Mouse (Mus musculus) liver, embryonic 11.5 days (tissue): ENCODE data around the gene Atad5. TPM values are rescaled to one million over a fixed set of nuclear protein-coding genes. Genes with fewer than 3 reads are reported as not detected.

Experiments
- ATAC-seq: fragments of 200-750 bp; cut with Nextera tagmentation; replicated peaks from 2 replicates; pipeline ENCODE4 v1.8.0; 2017; ENCODE audit warnings: moderate number of reproducible peaks, mild to moderate bottlenecking, moderate TSS enrichment, moderate library complexity; ENCODE audit not compliant: low FRiP score
- DNase-seq: peaks from one replicate; pipeline ENCODE4 v3.0.0-alpha.2; 2017; ENCODE audit warnings: low spot score
- H3K27ac ChIP-seq: fragments of 300-500 bp; sonication (generic); 2 replicates; pipeline ENCODE4 v1.5.1; 2014; ENCODE audit warnings: mild to moderate bottlenecking, low read depth, low read length, control low read depth
- H3K27me3 ChIP-seq: fragments of 300-500 bp; sonication (generic); replicated peaks from 2 replicates; pipeline ENCODE4 v1.6.1; 2014; ENCODE audit warnings: low read length, mixed read lengths; ENCODE audit not compliant: control insufficient read depth, insufficient read depth
- H3K36me3 ChIP-seq: fragments of 300-500 bp; sonication (generic); 2 replicates; pipeline ENCODE4 v1.6.1; 2014; ENCODE audit warnings: mild to moderate bottlenecking, low read length, moderate library complexity, mixed read lengths; ENCODE audit not compliant: control insufficient read depth, insufficient read depth
- H3K4me1 ChIP-seq: fragments of 300-500 bp; sonication (generic); replicated peaks from 2 replicates; pipeline ENCODE4 v1.6.1; 2014; ENCODE audit warnings: low read length, mixed read lengths; ENCODE audit not compliant: control insufficient read depth, insufficient read depth
- H3K4me2 ChIP-seq: fragments of 300-500 bp; sonication (generic); 2 replicates; pipeline ENCODE4 v1.6.1; 2014; ENCODE audit warnings: mild to moderate bottlenecking, control low read depth, moderate library complexity
- H3K4me3 ChIP-seq: fragments of 300-500 bp; sonication (generic); 2 replicates; pipeline ENCODE4 v1.5.1; 2014; ENCODE audit warnings: low read depth, low read length, control low read depth
- H3K9ac ChIP-seq: fragments of 300-500 bp; sonication (generic); 2 replicates; pipeline ENCODE4 v1.6.1; 2014; ENCODE audit warnings: low read depth, low read length, control low read depth
- H3K9me3 ChIP-seq: fragments of 300-500 bp; sonication (generic); 2 replicates; pipeline ENCODE4 v1.6.1; 2016; ENCODE audit warnings: low read length, inconsistent platforms, mixed read lengths; ENCODE audit not compliant: control insufficient read depth
- WGBS: fragments of 180-500 bp; shearing (Covaris S2); extraction: QIAGEN DNeasy Blood & Tissue Kit; methylation state at CpG from one replicate; pipeline ENCODE4 v1.1.7; 2014; 5-methylcytosine and 5-hydroxymethylcytosine counted together
- polyA plus RNA-seq: library from polyadenylated mRNA; unstranded; fragments of >200 nt; fragmentation: Nextera tagmentation; extraction: Ambion mirVana; gene quantifications from 2 replicates; pipeline ENCODE4 v1.2.1, GENCODE M21; 2014

Atad5 gene
- polyA plus RNA-seq, 1 experiment from 2014 or later = 23.6 TPM

- Histone ChIP-seq H3K27me3 (no peaks in the 10 kb centered on the region), H3K9ac (no peak overlapping the region), H3K9me3 (no peaks in the 10 kb centered on the region), H3K36me3 (peaks cover 37% of the 10 kb centered on the region), H3K4me1 (no peaks in the 10 kb centered on the region), H3K4me3 (no peak overlapping the region), H3K27ac (no peak overlapping the region), H3K4me2 (no peak overlapping the region)
- DNase-seq = no peak
- 93% methylated on average over 11 of the region's 11 CpGs for WGBS
- ATAC-seq = no peak
Observed at GRCm38 (mm10) chr11:80135954-80136683, 46.9 kb downstream of the Atad5 start.

- Histone ChIP-seq H3K27me3 (no peaks in the 10 kb centered on the region), H3K36me3 (peaks cover 35% of the 10 kb centered on the region), H3K4me1 (no peaks in the 10 kb centered on the region), H3K9ac (no peak overlapping the region), H3K4me2 (no peak overlapping the region), H3K9me3 (no peaks in the 10 kb centered on the region), H3K4me3 (no peak overlapping the region), H3K27ac (no peak overlapping the region)
- ATAC-seq (no peak), DNase-seq (no peak)
- WGBS = 91% methylated on average over 13 of the region's 13 CpGs
Observed at GRCm38 (mm10) chr11:80136786-80137185, 47.6 kb downstream of the Atad5 start.

GRCm38 (mm10) chr11:80137773-80138172 lies 48.6 kb downstream of the Atad5 start:
- H3K4me1 ChIP-seq = no peaks in the 10 kb centered on the region; the same call in 1 of the 2 replicates
- no peak for DNase-seq
- WGBS = 83% methylated on average over 5 of the region's 5 CpGs
- no peak overlapping the region for H3K9ac ChIP-seq
- H3K36me3 ChIP-seq = peaks cover 28% of the 10 kb centered on the region
- H3K4me3 ChIP-seq = no peak overlapping the region
- H3K4me2 ChIP-seq = no peak overlapping the region
- H3K27ac ChIP-seq = no peak overlapping the region
- no peaks in the 10 kb centered on the region for H3K27me3 ChIP-seq
- no peak for ATAC-seq
- H3K9me3 ChIP-seq = no peaks in the 10 kb centered on the region

GRCm38 (mm10) chr11:80141825-80142521 lies 52.8 kb downstream of the Atad5 start, which contains the start of gene Tefm:
TSS of gene Tefm (minus strand) at chr11:80142175.
- peak; percentile 92 for ATAC-seq
- peaks cover 10% of the 10 kb centered on the region; the same call in 1 of the 2 replicates for H3K36me3 ChIP-seq
- 0% methylated on average over 40 of the region's 40 CpGs for WGBS
- peaks cover 5% of the 10 kb centered on the region for H3K4me1 ChIP-seq
- peak within 1 kb of the TSS; percentile 46 for H3K27ac ChIP-seq
- H3K4me3 ChIP-seq = peak within 1 kb of the TSS; percentile 57
- H3K9ac ChIP-seq = peak within 1 kb of the TSS; percentile 66
- no peaks in the 10 kb centered on the region for H3K27me3 ChIP-seq
- H3K9me3 ChIP-seq = no peaks in the 10 kb centered on the region
- DNase-seq = peak; percentile 88
- peak within 1 kb of the TSS; percentile 84 for H3K4me2 ChIP-seq

- ATAC-seq (no peak), DNase-seq (no peak)
- Histone ChIP-seq H3K27ac (no peak overlapping the region), H3K4me1 (peaks cover 5% of the 10 kb centered on the region), H3K4me3 (peak overlapping the region; percentile 57), H3K27me3 (no peaks in the 10 kb centered on the region), H3K4me2 (peak overlapping the region; percentile 84), H3K9me3 (no peaks in the 10 kb centered on the region), H3K9ac (no peak overlapping the region), H3K36me3 (peaks cover 10% of the 10 kb centered on the region; the same call in 1 of the 2 replicates)
- 47% methylated on average over 8 of the region's 8 CpGs for WGBS
Observed at GRCm38 (mm10) chr11:80142872-80143271, 53.7 kb downstream of the Atad5 start.

- Histone ChIP-seq H3K4me3 (no peak overlapping the region), H3K4me2 (peak overlapping the region; percentile 33), H3K9me3 (no peaks in the 10 kb centered on the region), H3K27ac (peak overlapping the region; percentile 5; the same call in 1 of the 2 replicates), H3K36me3 (no peaks in the 10 kb centered on the region), H3K4me1 (peaks cover 5% of the 10 kb centered on the region), H3K9ac (0 out of 2 replicates have a peak overlapping the region, but pooled peaks have one; percentile 12), H3K27me3 (no peaks in the 10 kb centered on the region)
- ATAC-seq (no peak), DNase-seq (no peak)
- 29% methylated on average over 10 of the region's 10 CpGs for WGBS
Observed at GRCm38 (mm10) chr11:80145787-80146275, 56.6 kb downstream of the Atad5 start.

GRCm38 (mm10) chr11:80147748-80148147 lies 58.5 kb downstream of the Atad5 start:
- Histone ChIP-seq H3K9me3 (no peaks in the 10 kb centered on the region), H3K27me3 (peaks cover 5% of the 10 kb centered on the region; the same call in 1 of the 2 replicates), H3K9ac (no peak overlapping the region), H3K4me3 (no peak overlapping the region), H3K36me3 (no peaks in the 10 kb centered on the region), H3K27ac (no peak overlapping the region), H3K4me2 (no peak overlapping the region), H3K4me1 (peaks cover 5% of the 10 kb centered on the region)
- ATAC-seq = no peak
- no peak for DNase-seq
- 52% methylated on average over 6 of the region's 6 CpGs for WGBS

- WGBS = 57% methylated on average over 1 of the region's 1 CpGs
- H3K36me3 ChIP-seq = no peaks in the 10 kb centered on the region
- no peak for ATAC-seq
- no peak overlapping the region for H3K9ac ChIP-seq
- no peak for DNase-seq
- no peak overlapping the region for H3K27ac ChIP-seq
- H3K27me3 ChIP-seq = peaks cover 5% of the 10 kb centered on the region; the same call in 1 of the 2 replicates
- peaks cover 7% of the 10 kb centered on the region for H3K4me1 ChIP-seq
- no peaks in the 10 kb centered on the region for H3K9me3 ChIP-seq
- H3K4me3 ChIP-seq = no peak overlapping the region
- H3K4me2 ChIP-seq = no peak overlapping the region
Observed at GRCm38 (mm10) chr11:80148313-80148712, 59.1 kb downstream of the Atad5 start.
